Mouse (Mus musculus): Measurements from ENCODE around the gene Myh6.

GRCm38 (mm10) chr14:54997297-54997696 lies 30.6 kb upstream of the Myh6 start:
- TF ChIP-seq GATA1 (IDR thresholded peaks at IDR 0.05; ENCODE audit: borderline replicate concordance, low read length) (no peak), FLI1 (IDR thresholded peaks at IDR 0.05; ENCODE audit: low read length) (no peak)

All from megakaryocyte, embryonic 14.5 days (primary cell).